Mouse (Mus musculus): Measurements from ENCODE around the gene Prr22. TPM values are rescaled to one million over a fixed set of nuclear protein-coding genes. Genes with fewer than 3 reads are reported as not detected.

Prr22 gene
- polyA plus RNA-seq, 1 experiment: 3.7 TPM

- Histone ChIP-seq H3K36me3 (ENCODE audit: control insufficient read depth, insufficient read depth, low read length) (peaks cover 34% of the 10 kb centered on the region), H3K27me3 (ENCODE audit: control insufficient read depth, insufficient read depth, low read length) (no peaks in the 10 kb centered on the region), H3K4me3 (ENCODE audit: low read depth, low read length) (no peak overlapping the region), H3K27ac (ENCODE audit: insufficient read depth, low read depth, low read length) (no peak overlapping the region), H3K4me1 (ENCODE audit: control insufficient read depth, insufficient read depth, insufficient read length, low read length) (peaks cover 12% of the 10 kb centered on the region)
- 96% methylated on average over 27 of the region's 27 CpGs for WGBS
- TF ChIP-seq POLR2A (IDR thresholded peaks at IDR 0.05; ENCODE audit: low read depth, low read length): no peak
- TF ChIP-seq CTCF (IDR thresholded peaks at IDR 0.05; ENCODE audit: extremely low read depth, insufficient read length, insufficient replicate concordance, low read depth, low read length): no peak
Observed at GRCm38 (mm10) chr17:56766631-56767405, 3.2 kb upstream of the Prr22 start.

- Histone ChIP-seq H3K27ac (ENCODE audit: insufficient read depth, low read depth, low read length) (no peak overlapping the region), H3K4me3 (ENCODE audit: low read depth, low read length) (no peak overlapping the region), H3K27me3 (ENCODE audit: control insufficient read depth, insufficient read depth, low read length) (no peaks in the 10 kb centered on the region), H3K36me3 (ENCODE audit: control insufficient read depth, insufficient read depth, low read length) (peaks cover 34% of the 10 kb centered on the region), H3K4me1 (ENCODE audit: control insufficient read depth, insufficient read depth, insufficient read length, low read length) (peaks cover 11% of the 10 kb centered on the region)
- TF ChIP-seq POLR2A (IDR thresholded peaks at IDR 0.05; ENCODE audit: low read depth, low read length) (no peak), CTCF (IDR thresholded peaks at IDR 0.05; ENCODE audit: extremely low read depth, insufficient read length, insufficient replicate concordance, low read depth, low read length) (no peak)
- WGBS: 95% methylated on average over 29 of the region's 29 CpGs
Observed at GRCm38 (mm10) chr17:56767531-56768135, 2.4 kb upstream of the Prr22 start.

- Histone ChIP-seq H3K4me1 (ENCODE audit: control insufficient read depth, insufficient read depth, insufficient read length, low read length) (peaks cover 6% of the 10 kb centered on the region), H3K27ac (ENCODE audit: insufficient read depth, low read depth, low read length) (no peak overlapping the region), H3K4me3 (ENCODE audit: low read depth, low read length) (no peak overlapping the region), H3K36me3 (ENCODE audit: control insufficient read depth, insufficient read depth, low read length) (peaks cover 34% of the 10 kb centered on the region), H3K27me3 (ENCODE audit: control insufficient read depth, insufficient read depth, low read length) (no peaks in the 10 kb centered on the region)
- 95% methylated on average over 11 of the region's 11 CpGs for WGBS
- TF ChIP-seq POLR2A (IDR thresholded peaks at IDR 0.05; ENCODE audit: low read depth, low read length) (no peak), CTCF (IDR thresholded peaks at IDR 0.05; ENCODE audit: extremely low read depth, insufficient read length, insufficient replicate concordance, low read depth, low read length) (no peak)
Observed at GRCm38 (mm10) chr17:56768941-56769340, 1.1 kb upstream of the Prr22 start.

- H3K27me3 ChIP-seq (ENCODE audit: control insufficient read depth, insufficient read depth, low read length): no peaks in the 10 kb centered on the region
- H3K27ac ChIP-seq (ENCODE audit: insufficient read depth, low read depth, low read length): no peak overlapping the region
- WGBS: 94% methylated on average over 11 of the region's 11 CpGs
- no peak for TF ChIP-seq POLR2A (IDR thresholded peaks at IDR 0.05; ENCODE audit: low read depth, low read length)
- TF ChIP-seq CTCF (IDR thresholded peaks at IDR 0.05; ENCODE audit: extremely low read depth, insufficient read length, insufficient replicate concordance, low read depth, low read length): no peak
- no peak overlapping the region for H3K4me3 ChIP-seq (ENCODE audit: low read depth, low read length)
- no peaks in the 10 kb centered on the region for H3K36me3 ChIP-seq (ENCODE audit: control insufficient read depth, insufficient read depth, low read length)
- no peaks in the 10 kb centered on the region for H3K4me1 ChIP-seq (ENCODE audit: control insufficient read depth, insufficient read depth, insufficient read length, low read length)
Observed at GRCm38 (mm10) chr17:56777568-56777967, 7.5 kb downstream of the Prr22 start.

- Histone ChIP-seq H3K27me3 (ENCODE audit: control insufficient read depth, insufficient read depth, low read length) (no peaks in the 10 kb centered on the region), H3K36me3 (ENCODE audit: control insufficient read depth, insufficient read depth, low read length) (no peaks in the 10 kb centered on the region), H3K27ac (ENCODE audit: insufficient read depth, low read depth, low read length) (no peak overlapping the region), H3K4me3 (ENCODE audit: low read depth, low read length) (no peak overlapping the region), H3K4me1 (ENCODE audit: control insufficient read depth, insufficient read depth, insufficient read length, low read length) (no peaks in the 10 kb centered on the region)
- 79% methylated on average over 3 of the region's 3 CpGs for WGBS
- TF ChIP-seq POLR2A (IDR thresholded peaks at IDR 0.05; ENCODE audit: low read depth, low read length) (no peak), CTCF (IDR thresholded peaks at IDR 0.05; ENCODE audit: extremely low read depth, insufficient read length, insufficient replicate concordance, low read depth, low read length) (no peak)
Observed at GRCm38 (mm10) chr17:56778779-56779362, 8.8 kb downstream of the Prr22 start.

- Histone ChIP-seq H3K27me3 (ENCODE audit: control insufficient read depth, insufficient read depth, low read length) (no peaks in the 10 kb centered on the region), H3K4me1 (ENCODE audit: control insufficient read depth, insufficient read depth, insufficient read length, low read length) (no peaks in the 10 kb centered on the region), H3K27ac (ENCODE audit: insufficient read depth, low read depth, low read length) (no peak overlapping the region), H3K36me3 (ENCODE audit: control insufficient read depth, insufficient read depth, low read length) (no peaks in the 10 kb centered on the region), H3K4me3 (ENCODE audit: low read depth, low read length) (no peak overlapping the region)
- TF ChIP-seq CTCF (IDR thresholded peaks at IDR 0.05; ENCODE audit: extremely low read depth, insufficient read length, insufficient replicate concordance, low read depth, low read length) (no peak), POLR2A (IDR thresholded peaks at IDR 0.05; ENCODE audit: low read depth, low read length) (no peak)
- 58% methylated on average over 13 of the region's 13 CpGs for WGBS
Observed at GRCm38 (mm10) chr17:56780291-56780978, 10.4 kb downstream of the Prr22 start.

All from small intestine, adult 2 months (tissue).